Mouse (Mus musculus): Measurements from ENCODE around the gene Gpr18.

DNA sequence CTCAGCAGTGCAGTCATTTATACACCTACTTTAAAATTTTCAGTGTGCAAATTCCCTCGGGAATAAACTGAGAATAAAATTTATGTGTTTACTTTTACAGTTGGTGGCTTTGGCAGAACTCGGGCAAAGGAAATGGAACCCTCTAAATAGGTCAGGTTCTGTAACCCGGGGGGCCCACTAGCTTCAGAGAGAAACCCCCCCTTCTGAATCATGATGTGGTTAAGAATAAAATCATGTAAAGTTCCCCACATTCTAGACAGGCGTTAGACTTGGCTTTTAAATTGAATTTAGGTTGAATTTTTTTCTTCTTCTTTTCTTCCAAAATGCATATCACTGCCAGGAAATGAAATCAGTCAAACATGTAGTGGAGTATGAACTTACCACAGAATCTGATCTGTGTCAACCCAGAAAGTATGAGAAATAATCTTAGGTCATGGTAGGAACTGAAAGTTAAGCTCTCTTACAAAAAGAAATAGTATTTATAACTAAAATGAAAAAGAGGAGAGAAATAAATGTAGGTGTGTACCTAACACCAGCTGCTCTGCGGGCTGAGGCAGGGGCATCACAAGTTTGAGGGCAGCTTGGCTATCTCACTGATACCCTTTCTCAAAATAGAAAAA, 39.7 kb upstream of the Gpr18 start:
- TF ChIP-seq EP300 (IDR thresholded peaks at IDR 0.05) (no peak), CTCF (IDR thresholded peaks at IDR 0.05) (no peak)
